Mouse (Mus musculus) T-helper 1 cell (primary cell): ENCODE measurements around the gene Rps13.
"Not testable (repeated sequence)": the region's sequence is repeated elsewhere in the genome, so short reads cannot be mapped to it uniquely, and the experiment has no call there.

Experiments used
- in situ Hi-C: fragments of 300-600 bp; cut with MboI, MseI; formaldehyde crosslinking; loops from one replicate; pipeline ENCODE4 v1.15.1; 2025; ENCODE audit warnings: high pct_unique_total_duplicates

Rps13 gene

GRCm38 (mm10) chr7:116333713-116334668 is at the start of gene Rps13:
Gene Rps13 (minus strand): TSS chr7:116334195.
- in situ Hi-C loops: loop anchor here (5.0 to 10.0 kb wide), 3 partner anchors 111 to 1783 kb away; partner anchors contain the start of genes Pik3c2a and Rps15a

GRCm38 (mm10) chr7:116379181-116379580 is 45.2 kb upstream of the Rps13 start:
- in situ Hi-C loops: not testable (repeated sequence)

- in situ Hi-C loops: no loop called here
These were observed 40.3 kb upstream of the Rps13 start for GRCm38 (mm10) chr7:116374284-116374683.

GRCm38 (mm10) chr7:116336226-116336625 is 2.2 kb upstream of the Rps13 start:
- in situ Hi-C loops: loop anchor here (10.0 kb wide), 2 partner anchors 109 to 861 kb away; partner anchors contain the start of gene Pik3c2a

GRCm38 (mm10) chr7:116335133-116335532 is 1.1 kb upstream of the Rps13 start:
- in situ Hi-C loops: loop anchor here (10.0 kb wide), 2 partner anchors 110 to 860 kb away; partner anchors contain the start of gene Pik3c2a

GRCm38 (mm10) chr7:116334669-116335038 is 659 bp upstream of the Rps13 start:
- in situ Hi-C loops: loop anchor here (5.0 to 10.0 kb wide), 3 partner anchors 110 to 1783 kb away; partner anchors contain the start of genes Pik3c2a and Rps15a

- in situ Hi-C loops: loop anchor here (5.0 to 10.0 kb wide), 3 partner anchors 114 to 1786 kb away; partner anchors contain the start of genes Pik3c2a and Rps15a
These were observed 2.7 kb downstream of the Rps13 start for GRCm38 (mm10) chr7:116331246-116331645.

- in situ Hi-C loops: loop anchor here (5.0 to 10.0 kb wide), 3 partner anchors 115 to 1787 kb away; partner anchors contain the start of genes Pik3c2a and Rps15a
These were observed 4.1 kb downstream of the Rps13 start for GRCm38 (mm10) chr7:116329858-116330257.

- in situ Hi-C loops: no loop called here
These were observed 5.2 kb downstream of the Rps13 start for GRCm38 (mm10) chr7:116328777-116329176.

- in situ Hi-C loops: no loop called here
These were observed 6.1 kb downstream of the Rps13 start for GRCm38 (mm10) chr7:116327901-116328300.

- in situ Hi-C loops: no loop called here
These were observed 10.5 kb downstream of the Rps13 start for GRCm38 (mm10) chr7:116323331-116323964.

- in situ Hi-C loops: no loop called here
These were observed 24.5 kb downstream of the Rps13 start for GRCm38 (mm10) chr7:116309456-116309855.

GRCm38 (mm10) chr7:116308632-116308991 is 25.4 kb downstream of the Rps13 start:
- in situ Hi-C loops: no loop called here

GRCm38 (mm10) chr7:116307871-116308631 is 25.9 kb downstream of the Rps13 start, which contains the start of gene Plekha7:
Gene Plekha7 (minus strand): TSS chr7:116308376.
- in situ Hi-C loops: no loop called here

GRCm38 (mm10) chr7:116307099-116307870 is 26.7 kb downstream of the Rps13 start:
- in situ Hi-C loops: no loop called here

GRCm38 (mm10) chr7:116306601-116307000 is 27.4 kb downstream of the Rps13 start:
- in situ Hi-C loops: no loop called here

- in situ Hi-C loops: no loop called here
These were observed 32.2 kb downstream of the Rps13 start for GRCm38 (mm10) chr7:116301661-116302311.

GRCm38 (mm10) chr7:116301144-116301543 is 32.9 kb downstream of the Rps13 start:
- in situ Hi-C loops: no loop called here

GRCm38 (mm10) chr7:116298851-116299250 is 35.1 kb downstream of the Rps13 start:
- in situ Hi-C loops: no loop called here

GRCm38 (mm10) chr7:116298389-116298788 is 35.6 kb downstream of the Rps13 start:
- in situ Hi-C loops: no loop called here
